Mouse (Mus musculus): ENCODE results near the gene Atxn3. TPM values are rescaled to one million over a fixed set of nuclear protein-coding genes. Genes with fewer than 3 reads are reported as not detected.
"Not testable (repeated sequence)": the region's sequence is repeated elsewhere in the genome, so short reads cannot be mapped to it uniquely, and the experiment has no call there.

The Atxn3 gene
- total RNA-seq, 1 experiment from 2014 or later = 14.6 TPM

DNA sequence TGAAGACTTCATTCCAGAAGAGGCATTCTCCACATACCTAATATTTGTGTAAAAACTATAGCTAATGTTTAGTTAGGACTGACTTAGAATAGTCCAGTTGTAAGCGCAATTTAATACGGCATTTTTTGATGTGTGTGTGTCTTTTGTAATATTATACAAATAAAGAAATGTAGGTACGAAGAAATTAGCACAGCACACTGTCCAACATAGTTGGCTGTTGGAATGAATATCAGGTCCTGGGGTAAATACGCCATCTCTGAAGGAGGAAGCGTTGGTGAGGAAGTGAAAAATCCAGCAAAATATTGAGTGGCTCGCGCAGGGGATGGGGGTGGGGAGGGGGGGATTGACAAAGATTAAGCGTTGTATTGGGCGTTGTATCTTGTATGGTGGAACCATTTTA is 510 bp upstream of the Atxn3 start:
- DNase-seq = no peak

DNA sequence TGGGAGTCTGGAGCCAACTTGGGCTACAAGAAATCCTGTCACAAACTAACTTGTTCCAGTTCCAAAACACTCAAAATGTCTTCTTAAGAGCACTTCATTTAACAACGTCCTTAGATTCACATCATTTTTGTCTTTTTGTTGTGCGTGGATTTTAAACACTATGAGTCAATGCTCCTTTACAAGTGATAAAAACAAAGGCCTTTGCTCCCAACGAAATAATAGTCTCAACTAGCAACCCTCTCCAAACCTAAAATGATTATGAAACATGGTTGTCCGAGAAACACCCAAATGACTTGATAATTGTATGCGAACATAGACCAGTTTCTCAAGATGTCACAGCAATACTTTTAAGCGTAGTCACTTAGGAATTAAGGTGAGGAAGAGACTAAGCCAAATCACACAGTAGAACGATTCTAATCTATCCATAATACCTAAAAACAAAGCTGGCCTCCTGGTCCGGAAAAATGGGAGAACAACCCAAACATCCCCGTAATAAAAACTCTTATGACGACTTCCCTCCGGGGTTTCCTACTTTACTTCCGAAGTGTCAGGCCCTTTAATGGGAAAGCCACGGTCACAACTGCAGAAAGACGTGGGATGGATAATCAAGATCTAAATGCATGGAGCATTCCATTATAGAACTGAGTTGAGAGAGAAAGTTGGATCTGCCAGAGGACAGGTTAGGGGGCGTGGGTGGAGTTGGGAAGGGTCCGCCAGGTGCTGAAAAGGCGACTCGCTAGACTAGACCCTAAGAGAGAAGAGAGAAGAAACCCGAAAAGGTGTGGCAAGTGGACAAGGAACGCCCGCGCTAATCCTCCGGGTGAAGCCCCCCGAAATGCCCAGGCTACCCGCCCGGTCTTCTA is 736 bp downstream of the Atxn3 start:
- no peak for DNase-seq

DNA sequence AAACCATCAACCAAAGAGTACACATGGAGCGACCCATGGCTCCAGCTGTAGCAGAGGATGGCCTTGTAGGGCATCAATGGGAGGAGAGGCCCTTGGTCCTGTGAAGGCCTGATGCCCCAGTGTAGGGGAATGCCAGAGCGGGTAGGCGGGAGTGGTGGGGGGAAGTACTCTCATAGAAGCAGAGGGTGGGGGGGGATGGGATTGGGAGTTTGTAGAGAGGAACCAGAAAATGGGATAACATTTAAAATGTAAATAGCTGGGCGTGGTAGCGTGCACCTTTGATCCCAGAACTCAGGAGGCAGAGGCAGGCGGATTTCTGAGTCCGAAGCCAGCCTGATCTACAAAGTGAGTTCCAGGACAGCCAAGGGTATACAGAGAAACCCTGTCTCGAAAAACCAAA is 2.2 kb downstream of the Atxn3 start:
- DNase-seq = not testable (repeated sequence)

DNA sequence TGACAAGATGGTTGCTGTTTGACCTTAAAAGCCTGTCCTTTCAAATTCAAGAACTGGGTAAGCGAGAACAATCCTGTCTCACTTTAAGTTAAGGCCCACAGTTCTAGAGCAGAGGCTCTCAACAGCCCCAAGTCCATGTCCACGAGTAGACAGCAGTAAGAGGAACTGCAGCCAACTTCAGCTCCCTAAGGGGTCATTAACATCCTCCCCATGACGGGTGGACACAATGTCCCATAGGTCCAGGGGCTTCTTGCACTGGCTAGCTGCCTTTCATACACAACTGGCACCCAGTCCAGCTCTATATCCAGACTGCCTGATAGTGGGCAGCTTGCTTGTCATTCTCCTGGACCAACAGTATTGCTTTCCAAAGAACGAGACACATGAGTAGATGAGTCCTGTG is 9.2 kb downstream of the Atxn3 start:
- DNase-seq = no peak

DNA sequence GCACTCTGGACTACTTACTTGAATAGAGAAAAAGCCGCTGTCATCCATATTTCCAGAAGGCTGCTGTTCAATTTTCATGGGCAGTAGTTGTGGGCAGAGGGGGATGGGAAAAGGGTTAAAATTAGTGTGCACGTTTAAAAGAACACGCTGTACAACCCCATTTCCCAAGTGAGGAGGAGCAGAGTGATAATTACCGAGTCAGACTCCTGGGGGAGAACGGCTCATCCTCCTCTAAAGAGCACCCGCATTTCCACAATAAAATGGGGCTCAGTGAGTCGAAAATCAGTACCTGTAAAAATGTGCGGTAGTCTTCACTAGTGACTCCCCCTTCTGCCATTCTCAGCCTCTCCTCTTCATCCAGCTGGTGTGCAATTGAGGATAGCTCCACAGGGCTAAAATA is 10.1 kb downstream of the Atxn3 start:
- no peak for DNase-seq

DNA sequence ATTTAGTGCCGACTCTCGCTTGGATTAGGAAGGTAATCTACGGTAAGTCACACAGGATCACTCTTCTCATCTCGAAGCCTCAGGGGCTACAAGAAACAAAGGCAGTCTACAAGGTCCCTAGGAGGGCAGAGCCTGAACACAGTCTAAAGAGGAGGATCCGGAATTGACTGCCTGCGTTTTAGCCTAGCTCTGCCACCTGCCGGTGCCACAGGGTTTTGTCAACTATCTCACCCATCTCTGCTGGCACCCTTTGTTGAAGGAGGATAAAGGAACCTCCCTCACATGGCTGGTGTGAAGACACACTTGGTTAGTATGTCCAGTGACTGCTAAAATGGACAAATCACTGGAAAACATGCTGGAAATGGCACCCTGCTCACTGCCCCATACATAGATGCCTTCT is 20.5 kb downstream of the Atxn3 start:
- no peak for DNase-seq

DNA sequence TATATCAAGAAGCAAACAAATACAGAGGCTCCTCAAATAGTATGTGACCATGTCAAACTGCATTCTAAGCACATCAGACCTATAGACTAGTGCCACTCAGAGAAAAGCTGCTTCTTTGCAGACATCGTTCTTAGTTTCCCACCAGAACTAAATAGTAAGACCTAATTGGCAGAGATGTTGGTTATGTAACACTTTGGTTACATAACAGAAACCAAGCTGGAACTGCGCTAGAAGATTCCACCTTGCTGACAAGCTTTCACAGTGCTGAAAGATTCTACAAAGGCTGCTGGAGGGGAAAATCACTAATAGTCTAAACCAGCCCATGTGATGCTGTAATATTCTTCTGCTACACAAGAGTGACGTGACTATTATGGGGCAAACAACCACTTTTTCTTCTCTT is 22.8 kb downstream of the Atxn3 start:
- DNase-seq = no peak

DNA sequence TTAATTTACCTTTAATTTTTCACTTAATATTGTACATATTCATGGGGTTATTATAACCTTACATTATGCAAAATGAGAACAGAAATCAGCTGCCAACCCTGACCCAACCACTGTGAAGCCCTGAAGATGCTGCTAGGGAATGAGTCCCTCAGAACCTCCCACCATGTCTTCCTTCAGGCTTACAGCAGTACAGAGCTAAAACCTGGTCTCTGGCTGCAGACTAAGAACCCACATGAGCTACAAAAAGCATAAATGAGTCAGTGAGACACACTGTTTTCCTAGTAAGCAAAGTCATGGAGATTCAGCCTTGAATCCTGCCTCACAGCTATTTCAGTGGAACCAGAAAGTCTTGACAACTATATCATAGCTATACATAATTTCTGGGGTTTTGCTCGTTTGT is 29.6 kb downstream of the Atxn3 start:
- no peak for DNase-seq

DNA sequence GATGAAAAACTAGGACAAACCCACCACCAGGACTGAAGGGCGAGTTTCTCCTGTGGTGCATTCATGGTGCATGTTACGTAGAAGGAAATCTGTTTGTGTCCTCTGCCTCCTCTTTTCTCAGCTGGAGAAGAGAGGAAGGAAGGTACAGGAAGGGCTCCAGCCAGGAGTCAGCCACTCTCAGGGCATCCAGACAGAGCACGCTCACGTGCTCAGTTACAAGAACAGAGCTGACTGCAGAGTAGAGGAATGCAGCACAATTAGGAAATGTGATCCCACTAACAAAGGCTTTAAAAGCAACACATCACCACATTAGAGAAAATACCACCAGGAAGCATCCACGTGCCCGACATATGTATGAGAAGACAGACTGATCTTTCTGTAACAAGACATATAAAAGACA is 35.7 kb downstream of the Atxn3 start:
- DNase-seq = no peak

DNA sequence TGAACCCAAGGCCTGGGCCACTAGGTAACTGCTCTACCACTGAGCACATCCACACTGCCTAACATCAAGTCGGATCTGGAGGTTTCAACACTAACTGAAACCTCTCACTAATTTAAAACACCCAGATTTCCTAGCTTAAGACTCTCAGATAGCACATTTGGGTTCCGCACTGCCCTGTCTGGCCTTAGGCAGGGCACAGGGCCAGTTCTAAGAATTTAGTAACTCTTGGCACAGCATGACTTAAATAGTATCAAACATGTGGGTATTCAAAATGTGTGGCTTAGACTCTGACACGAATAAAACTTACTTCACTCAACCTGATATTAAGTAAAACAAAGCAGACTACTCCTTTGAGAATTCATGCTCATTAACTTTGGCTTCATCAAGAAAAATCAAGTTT is 38.2 kb downstream of the Atxn3 start:
- DNase-seq = peak; percentile 48

DNA sequence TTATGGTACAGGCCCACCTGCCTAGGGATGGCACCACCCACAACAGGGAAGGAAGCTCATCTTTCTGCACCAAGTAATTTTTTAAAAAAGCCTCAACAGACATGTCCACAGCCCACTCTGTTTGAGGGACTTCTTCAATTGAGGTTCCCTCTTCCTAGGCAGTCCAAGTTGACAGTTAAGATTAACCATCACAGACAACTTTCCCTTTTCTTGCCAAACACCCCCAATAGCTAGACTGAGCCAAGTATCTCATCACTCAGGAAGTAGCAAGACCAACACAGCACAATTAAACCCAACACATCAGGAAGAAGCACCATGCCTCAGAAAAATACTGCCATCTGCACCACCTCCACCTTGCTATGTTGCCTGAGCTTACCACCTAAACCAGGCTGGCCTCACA is 40.9 kb downstream of the Atxn3 start:
- no peak for DNase-seq

DNA sequence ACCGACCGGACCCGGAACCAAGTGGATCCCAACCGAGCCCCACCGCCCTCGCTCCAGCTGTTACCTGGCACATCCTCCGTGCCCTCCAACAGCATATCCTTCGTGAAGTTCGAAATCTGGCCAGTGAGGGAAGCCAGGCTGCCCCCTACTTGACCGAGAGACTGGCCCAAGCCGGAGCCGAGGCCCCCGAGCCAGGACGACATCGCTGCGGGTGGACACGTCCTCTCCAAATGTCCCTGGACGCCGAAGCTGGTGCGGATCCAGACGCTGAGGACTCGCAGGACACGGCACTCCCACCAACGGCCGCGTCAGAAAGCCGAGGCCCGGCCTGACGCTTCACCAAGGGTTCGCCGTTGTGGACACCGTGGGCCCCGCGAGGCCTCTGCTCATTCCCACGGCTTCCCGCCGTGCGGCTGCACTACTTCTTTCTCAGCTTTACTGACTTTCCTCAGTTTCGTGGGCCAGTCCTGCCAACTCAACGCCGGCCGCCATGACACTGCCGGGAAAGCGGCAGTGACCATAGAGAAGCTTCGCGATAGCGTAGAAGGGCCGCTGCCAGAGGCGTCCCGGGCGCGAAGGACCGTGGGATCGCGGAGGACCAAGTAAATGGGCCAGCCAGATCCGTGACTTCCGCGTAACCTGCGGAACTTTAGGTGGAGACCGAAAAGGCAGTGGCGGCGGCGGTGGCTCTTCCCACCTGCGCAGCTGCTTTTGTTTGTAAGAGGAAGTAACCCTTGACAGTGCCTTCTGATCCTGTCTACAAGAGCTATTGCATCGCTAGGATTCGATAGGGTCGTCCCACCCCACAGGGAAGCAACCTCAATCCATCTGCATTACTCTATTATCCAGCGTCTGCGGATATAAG is 45.2 kb downstream of the Atxn3 start, which contains the start of gene Trip11:
Trip11 (minus strand) TSS at position 642 of the 865 bp plus-strand sequence.
- peak; percentile 96 for DNase-seq

DNA sequence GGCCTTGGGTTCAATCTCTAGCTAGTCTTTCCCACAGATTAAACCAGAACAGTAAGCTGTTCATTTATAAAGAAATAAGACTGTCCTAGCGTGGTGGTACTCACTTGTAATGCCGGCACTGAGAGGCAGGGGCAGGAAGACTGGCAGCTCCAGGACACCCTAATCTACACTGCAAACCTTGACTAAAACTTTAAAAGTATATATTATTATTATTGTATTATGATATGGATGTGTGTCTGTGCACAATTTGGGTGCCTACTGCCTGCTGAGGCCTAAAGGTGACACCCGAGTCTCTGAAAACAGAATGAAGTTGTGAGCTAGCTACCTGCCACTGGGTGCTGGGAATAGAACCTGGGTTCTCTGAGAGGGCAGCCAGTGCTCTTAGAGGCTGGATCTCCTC is 46.7 kb downstream of the Atxn3 start:
- no peak for DNase-seq

DNA sequence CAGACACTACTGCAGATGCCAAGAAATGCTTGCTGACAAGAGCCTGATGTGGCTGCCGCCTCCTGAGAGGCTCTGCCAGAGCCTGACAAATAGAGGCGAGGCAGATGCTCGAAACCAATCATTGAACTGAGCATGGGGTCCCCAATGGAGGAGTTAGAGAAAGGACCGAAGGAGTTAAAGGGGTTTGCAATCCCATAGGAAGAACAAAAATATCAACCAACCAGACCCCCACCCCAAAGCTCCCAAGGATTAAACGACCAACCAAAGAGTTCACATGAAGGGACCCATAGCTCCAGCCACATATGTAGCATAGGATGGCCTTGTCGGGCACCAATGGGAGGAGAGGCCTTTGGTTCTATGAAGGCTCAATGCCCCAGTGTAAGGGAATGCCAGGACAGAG is 47.7 kb downstream of the Atxn3 start:
- no peak for DNase-seq

DNA sequence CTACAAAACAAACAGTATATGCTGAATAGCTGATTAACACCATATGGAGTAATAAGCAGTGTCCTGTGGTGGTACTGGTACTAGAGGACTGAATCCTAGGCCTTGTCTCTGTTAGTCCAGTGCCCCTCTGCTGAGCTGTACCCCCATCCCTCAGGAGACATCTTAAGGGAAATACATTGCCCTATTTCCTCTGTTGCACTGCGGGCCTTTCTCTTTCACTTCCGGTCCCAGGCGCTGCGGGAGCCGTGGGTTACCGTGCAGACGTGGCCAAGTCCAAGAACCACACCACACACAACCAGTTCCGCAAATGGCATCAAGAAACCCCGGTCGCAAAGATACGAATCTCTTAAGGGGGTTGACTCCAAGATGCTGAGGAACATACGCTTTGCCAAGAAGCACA is 52.2 kb downstream of the Atxn3 start:
- DNase-seq = no peak

DNA sequence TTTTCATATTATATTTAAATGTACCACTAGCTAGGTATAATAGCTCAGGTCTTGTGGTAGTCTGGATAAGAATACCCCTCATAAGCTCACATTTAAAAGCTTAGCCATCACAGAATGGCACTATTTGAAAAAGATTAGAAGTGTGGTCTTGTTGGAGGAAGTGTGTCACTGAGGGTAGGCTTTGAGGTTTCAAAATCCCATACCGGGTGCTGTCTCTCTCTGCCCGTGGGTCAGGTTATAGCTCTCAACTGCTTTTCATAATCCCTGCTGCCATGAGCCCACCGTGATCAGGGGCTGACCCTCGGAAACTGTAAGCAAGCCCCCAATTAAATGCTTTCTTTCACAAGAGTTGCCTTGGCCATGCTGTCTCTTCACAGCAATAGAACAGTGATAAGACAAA is 53.1 kb downstream of the Atxn3 start:
- DNase-seq = no peak

DNA sequence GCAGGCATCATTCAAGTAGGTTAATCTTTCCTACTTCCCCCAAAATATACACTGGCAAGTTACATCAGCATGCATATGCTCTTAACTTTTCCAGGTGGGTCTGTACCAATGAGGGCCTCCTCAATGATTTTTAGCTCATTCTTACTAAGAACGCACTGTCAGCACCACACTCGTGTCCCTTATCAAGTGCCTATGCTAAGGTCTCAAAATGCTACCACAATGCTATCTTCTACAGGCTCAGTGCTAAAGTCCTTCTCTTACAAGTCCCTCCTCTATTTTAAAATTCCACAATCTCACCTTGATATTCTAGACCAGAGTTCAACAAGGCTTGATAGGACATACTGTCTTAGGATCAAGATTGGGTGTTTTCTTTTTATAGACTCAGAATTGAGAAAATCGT is 53.9 kb downstream of the Atxn3 start:
- no peak for DNase-seq

DNA sequence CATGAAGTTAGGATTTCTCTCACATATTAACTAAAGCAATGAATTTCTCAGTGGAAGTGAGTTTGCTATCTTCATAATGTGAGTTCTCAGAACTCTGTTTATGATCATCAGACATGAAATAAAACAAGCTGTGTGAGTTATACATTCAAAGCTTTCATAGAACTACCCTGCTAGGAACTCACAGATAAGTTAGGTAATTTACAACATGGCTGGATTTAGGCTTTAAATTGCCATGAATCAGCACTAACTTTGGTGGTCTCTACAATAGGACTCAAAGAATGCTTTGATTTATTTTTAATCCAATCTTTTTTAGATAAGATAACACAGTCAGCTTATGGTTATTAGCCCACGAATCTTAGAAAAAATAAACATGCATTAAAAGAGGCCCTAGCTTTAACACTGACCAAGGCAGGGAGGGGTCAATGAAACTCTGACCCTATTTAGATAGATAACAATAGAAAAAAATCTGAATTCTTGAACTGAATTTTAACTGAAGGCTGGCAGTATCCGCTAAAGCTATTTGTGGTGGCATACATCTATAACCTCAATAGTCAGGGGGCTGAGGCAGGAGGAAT is 58.3 kb downstream of the Atxn3 start:
- DNase-seq = no peak

DNA sequence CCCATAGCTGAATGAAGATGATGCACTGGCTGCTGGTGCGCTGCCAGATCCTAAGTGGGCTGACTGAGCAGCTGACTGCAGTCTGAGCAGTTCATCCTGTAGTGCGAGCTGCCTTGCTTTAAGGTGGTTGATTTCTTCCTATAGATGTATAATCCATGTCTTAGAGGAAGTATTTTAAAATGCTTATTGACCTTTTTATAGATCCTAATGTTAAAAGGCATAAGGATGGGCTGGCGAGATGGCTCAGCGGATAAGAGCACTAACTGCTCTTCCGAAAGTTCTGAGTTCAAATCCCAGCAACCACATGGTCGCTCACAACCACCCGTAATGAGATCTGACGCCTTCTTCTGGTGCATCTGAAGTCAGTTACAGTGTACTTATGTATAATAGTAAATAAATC is 59.1 kb downstream of the Atxn3 start:
- no peak for DNase-seq

DNA sequence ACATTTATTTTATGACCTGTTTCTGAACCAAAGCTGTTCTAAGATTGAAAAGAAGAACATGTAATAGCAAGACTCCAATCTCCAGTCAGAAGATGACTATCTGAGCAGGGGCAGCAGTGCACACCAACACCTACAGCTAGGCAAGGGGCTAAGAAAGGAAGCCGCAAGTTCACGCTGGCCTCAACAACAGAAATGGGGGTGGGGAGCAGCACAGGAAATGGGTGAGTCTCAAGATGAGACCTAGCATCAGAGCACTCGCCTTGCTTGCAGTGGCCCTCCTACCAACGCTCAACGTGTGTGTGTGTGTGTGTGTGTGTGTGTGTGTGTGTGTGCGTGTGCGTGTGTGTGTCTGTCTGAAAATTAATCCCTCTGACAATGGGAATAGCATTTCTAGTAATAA is 60.9 kb downstream of the Atxn3 start:
- no peak for DNase-seq

DNA sequence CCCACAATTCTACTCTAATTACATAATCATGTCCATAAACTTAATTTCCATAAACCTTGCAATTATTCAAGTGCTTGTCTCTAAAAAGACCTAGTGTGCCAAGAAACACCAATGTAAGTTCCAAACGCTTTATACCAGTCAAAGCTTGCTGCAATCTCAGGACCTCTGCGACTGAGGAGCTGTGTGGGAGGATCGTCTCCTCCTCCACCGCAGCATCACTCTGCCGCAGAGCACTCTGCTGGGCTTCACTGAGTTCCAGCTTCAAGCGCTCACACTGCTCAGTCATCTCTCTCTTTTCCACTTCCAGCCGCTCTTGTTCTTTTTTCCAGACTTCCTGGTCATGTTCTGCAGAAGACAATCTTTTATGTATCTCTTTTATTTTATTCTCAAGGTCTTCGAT is 64.8 kb downstream of the Atxn3 start:
- DNase-seq = no peak

DNA sequence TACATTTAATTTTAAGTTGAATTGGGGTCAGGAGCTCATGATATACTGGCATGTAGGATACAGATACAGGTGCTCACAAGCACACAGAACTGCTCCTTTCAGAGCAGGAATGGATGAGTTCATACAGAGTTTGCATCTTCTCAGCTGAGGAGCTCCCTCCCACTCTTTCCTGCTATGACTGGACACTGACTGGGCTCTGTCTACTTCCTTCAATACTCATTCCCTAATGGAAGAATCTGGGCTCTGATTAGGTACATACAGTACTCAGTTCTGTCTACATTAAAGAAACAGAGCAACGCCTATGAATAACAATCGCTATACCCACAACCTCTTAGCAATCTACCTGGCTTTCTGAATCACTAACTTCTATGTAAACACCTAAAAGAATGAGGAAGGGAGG is 65.2 kb downstream of the Atxn3 start:
- no peak for DNase-seq

DNA sequence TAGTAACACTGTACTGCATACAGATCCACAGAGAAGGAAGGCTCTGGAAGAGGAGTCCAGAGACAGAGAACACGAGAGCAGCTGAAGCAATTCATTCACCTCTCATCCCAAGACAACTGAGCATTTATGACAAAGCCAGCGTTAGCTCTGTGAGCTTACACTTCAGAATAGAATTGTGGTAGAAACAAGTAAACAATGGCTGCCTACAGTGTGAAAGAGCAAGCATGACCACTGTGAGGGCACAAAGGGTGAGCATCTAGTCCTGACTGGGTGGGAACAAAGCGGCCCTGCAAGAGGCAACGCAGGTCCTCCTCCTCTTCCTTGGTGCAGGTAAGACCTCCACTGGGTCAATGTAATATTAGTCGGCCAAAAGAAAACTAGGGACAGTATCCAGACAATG is 67.0 kb downstream of the Atxn3 start:
- no peak for DNase-seq
